Mouse (Mus musculus) kidney, adult 18-20 months (tissue): Measurements from ENCODE around the gene Tmem60.

Experiments
- DNase-seq: peaks from one replicate; pipeline ENCODE4 v3.0.0; 2021

Gene Tmem60

GRCm38 (mm10) chr5:20911741-20912140 lies 29.8 kb downstream of the Tmem60 start:
- no peak for DNase-seq

- peak; percentile 79 for DNase-seq
Observed at GRCm38 (mm10) chr5:20913372-20914275, 31.6 kb downstream of the Tmem60 start.

- no peak for DNase-seq
Observed at GRCm38 (mm10) chr5:20918967-20919366, 37.0 kb downstream of the Tmem60 start.

GRCm38 (mm10) chr5:20919566-20919965 lies 37.6 kb downstream of the Tmem60 start:
- no peak for DNase-seq

GRCm38 (mm10) chr5:20924608-20925007 lies 42.6 kb downstream of the Tmem60 start:
- no peak for DNase-seq

- DNase-seq, result no peak
Observed at GRCm38 (mm10) chr5:20925451-20925850, 43.5 kb downstream of the Tmem60 start.

- DNase-seq, result no peak
Observed at GRCm38 (mm10) chr5:20929669-20930151, 47.7 kb downstream of the Tmem60 start.

- no peak for DNase-seq
Observed at GRCm38 (mm10) chr5:20930430-20930829, 48.4 kb downstream of the Tmem60 start.

- DNase-seq, result no peak
Observed at GRCm38 (mm10) chr5:20931300-20931699, 49.3 kb downstream of the Tmem60 start.

GRCm38 (mm10) chr5:20932585-20932984 lies 50.6 kb downstream of the Tmem60 start:
- no peak for DNase-seq

- no peak for DNase-seq
Observed at GRCm38 (mm10) chr5:20935934-20936333, 53.9 kb downstream of the Tmem60 start.
